In genomic region chr17:74315445-74316308, GRCm38 (mm10) we compare ENCODE assay signal across 7 mouse cellular contexts. TPM values are rescaled to one million over a fixed set of nuclear protein-coding genes. Genes with fewer than 3 reads are reported as not detected.
DNase-seq lines count a peak whose midpoint lies in the region; ATAC-seq lines count a peak whose summit lies in the region.

No protein-coding gene starts in this region.

- DNase-seq in neural tube, embryonic 11.5 days (ENCODE audit: low spot score): peak; percentile 23
- DNase-seq in neural tube, embryonic 10.5 days (ENCODE audit: extremely low spot score, low spot score): no peak
- peak; percentile 79 for DNase-seq in liver, embryonic 11.5 days (ENCODE audit: low spot score)
- no peak for DNase-seq in ovary, postnatal 36 days (ENCODE audit: low spot score)
- no peak for DNase-seq in gastrocnemius, postnatal 10 days

- H3K27ac ChIP-seq in neural tube, embryonic 11.5 days (ENCODE audit: low read depth, low read length): peak overlapping the region; percentile 86
- H3K27ac ChIP-seq in liver, embryonic 11.5 days (ENCODE audit: low read depth, low read length): peak overlapping the region; percentile 87
- H3K27ac ChIP-seq in stomach, embryonic 16.5 days (ENCODE audit: low read length): peak overlapping the region; percentile 86

- H3K9ac ChIP-seq in neural tube, embryonic 11.5 days (ENCODE audit: low read length): peak overlapping the region; percentile 86
- H3K9ac ChIP-seq in liver, embryonic 11.5 days (ENCODE audit: low read depth, low read length): peak overlapping the region; percentile 95
- peak overlapping the region; percentile 90 for H3K9ac ChIP-seq in stomach, embryonic 16.5 days (ENCODE audit: low read length)

- no peak; the same call in 1 of the 2 replicates for ATAC-seq in neural tube, embryonic 11.5 days (ENCODE audit: insufficient read depth, low FRiP score, low TSS enrichment)
- ATAC-seq in erythroid progenitor cell, adult 5-6 weeks (replicated peaks; ENCODE audit: low FRiP score, poor library complexity, severe bottlenecking): peak; percentile 62
- ATAC-seq in liver, embryonic 11.5 days (replicated peaks; ENCODE audit: low FRiP score): peak; percentile 82
- ATAC-seq in stomach, embryonic 16.5 days (ENCODE audit: insufficient read depth, low FRiP score): peak; percentile 86

- H3K4me2 ChIP-seq in neural tube, embryonic 11.5 days (ENCODE audit: low read depth): peak overlapping the region; percentile 70
- peak overlapping the region; percentile 84 for H3K4me2 ChIP-seq in liver, embryonic 11.5 days
- H3K4me2 ChIP-seq in stomach, embryonic 16.5 days (ENCODE audit: low read depth, low read length): peak overlapping the region; percentile 59

- no peaks in the 10 kb centered on the region for H3K9me3 ChIP-seq in neural tube, embryonic 11.5 days (ENCODE audit: control insufficient read depth, low read length)
- no peaks in the 10 kb centered on the region for H3K9me3 ChIP-seq in liver, embryonic 11.5 days (ENCODE audit: control insufficient read depth, low read length)
- no peaks in the 10 kb centered on the region for H3K9me3 ChIP-seq in stomach, embryonic 16.5 days (replicated peaks; ENCODE audit: control insufficient read depth, low read length)

- H3K4me3 ChIP-seq in neural tube, embryonic 11.5 days (ENCODE audit: low read depth, low read length): peak overlapping the region; percentile 86
- H3K4me3 ChIP-seq in liver, embryonic 11.5 days (ENCODE audit: low read depth, low read length): peak overlapping the region; percentile 90
- H3K4me3 ChIP-seq in stomach, embryonic 16.5 days (replicated peaks; ENCODE audit: low read length): peak overlapping the region; percentile 93

- no peaks in the 10 kb centered on the region for H3K36me3 ChIP-seq in neural tube, embryonic 11.5 days (ENCODE audit: control insufficient read depth, insufficient read depth, low read length)
- H3K36me3 ChIP-seq in liver, embryonic 11.5 days (ENCODE audit: control insufficient read depth, insufficient read depth, low read length): peaks cover 13% of the 10 kb centered on the region
- no peaks in the 10 kb centered on the region for H3K36me3 ChIP-seq in stomach, embryonic 16.5 days (ENCODE audit: control insufficient read depth, insufficient read depth, low read length)

- peaks cover 6% of the 10 kb centered on the region; the same call in 1 of the 2 replicates for H3K4me1 ChIP-seq in neural tube, embryonic 11.5 days (ENCODE audit: control insufficient read depth, insufficient read depth, low read length)
- no peaks in the 10 kb centered on the region; the same call in 1 of the 2 replicates for H3K4me1 ChIP-seq in liver, embryonic 11.5 days (replicated peaks; ENCODE audit: control insufficient read depth, insufficient read depth, low read length)
- peaks cover 11% of the 10 kb centered on the region for H3K4me1 ChIP-seq in stomach, embryonic 16.5 days (ENCODE audit: control insufficient read depth, insufficient read depth, low read length)

- under 1% methylated on average over 45 of the region's 45 CpGs for WGBS in neural tube, embryonic 11.5 days
- under 1% methylated on average over 45 of the region's 45 CpGs for WGBS in liver, embryonic 11.5 days
- WGBS in stomach, embryonic 16.5 days: under 1% methylated on average over 43 of the region's 45 CpGs

- H3K27me3 ChIP-seq in neural tube, embryonic 11.5 days (ENCODE audit: control insufficient read depth, insufficient read depth, low read length): no peaks in the 10 kb centered on the region
- no peaks in the 10 kb centered on the region for H3K27me3 ChIP-seq in liver, embryonic 11.5 days (replicated peaks; ENCODE audit: control insufficient read depth, insufficient read depth, low read length)
- no peaks in the 10 kb centered on the region for H3K27me3 ChIP-seq in stomach, embryonic 16.5 days (ENCODE audit: control insufficient read depth, insufficient read depth, low read length)

RNA-seq across cellular contexts. Expression of gene Dpy30, which starts 8.1 kb away (rescaled TPM):
- polyA plus RNA-seq in neural tube, embryonic 11.5 days (2014; fragmentation: Nextera tagmentation; extraction: Ambion mirVana): 227 and 231 TPM in 2 replicates
- 93.5 and 116 TPM in 2 replicates for total RNA-seq in erythroid progenitor cell, adult 5-6 weeks (2015; ENCODE audit: low replicate concordance)
- 44.4 and 50.9 TPM in 2 replicates for total RNA-seq in erythroid progenitor cell, adult 5-6 weeks (2017; ENCODE audit: low replicate concordance)
- polyA plus RNA-seq in liver, embryonic 11.5 days (2014; fragmentation: Nextera tagmentation; extraction: Ambion mirVana): 264 and 272 TPM in 2 replicates
- polyA plus RNA-seq in stomach, embryonic 16.5 days (2015; fragmentation: Nextera tagmentation; extraction: Ambion mirVana): 207 and 212 TPM in 2 replicates
- 10 to 100 TPM; 80.3 to 85.5 TPM for total RNA-seq in gastrocnemius, postnatal 10 days (2021)

RNA-seq across cellular contexts. Expression of gene Memo1, which starts 20.4 kb away (rescaled TPM):
- 86.4 and 89.3 TPM in 2 replicates for polyA plus RNA-seq in neural tube, embryonic 11.5 days (2014; fragmentation: Nextera tagmentation; extraction: Ambion mirVana)
- 208 and 242 TPM in 2 replicates for total RNA-seq in erythroid progenitor cell, adult 5-6 weeks (2015; ENCODE audit: low replicate concordance)
- 378 and 387 TPM in 2 replicates for total RNA-seq in erythroid progenitor cell, adult 5-6 weeks (2017; ENCODE audit: low replicate concordance)
- polyA plus RNA-seq in liver, embryonic 11.5 days (2014; fragmentation: Nextera tagmentation; extraction: Ambion mirVana): 127 and 139 TPM in 2 replicates
- 82.7 and 87.5 TPM in 2 replicates for polyA plus RNA-seq in stomach, embryonic 16.5 days (2015; fragmentation: Nextera tagmentation; extraction: Ambion mirVana)
- 10 to 100 TPM; 71.4 to 76.6 TPM for total RNA-seq in gastrocnemius, postnatal 10 days (2021)

RNA-seq across cellular contexts. Expression of gene Spast, which starts 23.1 kb away (rescaled TPM):
- 48.9 and 49.3 TPM in 2 replicates for polyA plus RNA-seq in neural tube, embryonic 11.5 days (2014; fragmentation: Nextera tagmentation; extraction: Ambion mirVana)
- 13.7 and 19.3 TPM in 2 replicates for total RNA-seq in erythroid progenitor cell, adult 5-6 weeks (2015; ENCODE audit: low replicate concordance)
- total RNA-seq in erythroid progenitor cell, adult 5-6 weeks (2017; ENCODE audit: low replicate concordance): 13.9 and 28.8 TPM in 2 replicates
- 15.8 and 17.7 TPM in 2 replicates for polyA plus RNA-seq in liver, embryonic 11.5 days (2014; fragmentation: Nextera tagmentation; extraction: Ambion mirVana)
- 11.3 and 11.7 TPM in 2 replicates for polyA plus RNA-seq in stomach, embryonic 16.5 days (2015; fragmentation: Nextera tagmentation; extraction: Ambion mirVana)
- 10 to 100 TPM; 48.9 to 51.6 TPM for total RNA-seq in gastrocnemius, postnatal 10 days (2021)

Comparison
In these comparisons a context has a peak if more than half of its experiments do, and no peak if none do; other contexts are left out.
1. DNase-seq: peak in neural tube, embryonic 11.5 days (single experiment) and liver, embryonic 11.5 days (single experiment); none in neural tube, embryonic 10.5 days (single experiment), ovary, postnatal 36 days (single experiment) and gastrocnemius, postnatal 10 days (single experiment).
2. Peak in every context shown above with its lines, with median percentiles within 50 percentile points of each other: H3K27ac ChIP-seq, H3K4me2 ChIP-seq, H3K4me3 ChIP-seq and H3K9ac ChIP-seq.